Mouse (Mus musculus): ENCODE results near the gene Wfs1.

DNA sequence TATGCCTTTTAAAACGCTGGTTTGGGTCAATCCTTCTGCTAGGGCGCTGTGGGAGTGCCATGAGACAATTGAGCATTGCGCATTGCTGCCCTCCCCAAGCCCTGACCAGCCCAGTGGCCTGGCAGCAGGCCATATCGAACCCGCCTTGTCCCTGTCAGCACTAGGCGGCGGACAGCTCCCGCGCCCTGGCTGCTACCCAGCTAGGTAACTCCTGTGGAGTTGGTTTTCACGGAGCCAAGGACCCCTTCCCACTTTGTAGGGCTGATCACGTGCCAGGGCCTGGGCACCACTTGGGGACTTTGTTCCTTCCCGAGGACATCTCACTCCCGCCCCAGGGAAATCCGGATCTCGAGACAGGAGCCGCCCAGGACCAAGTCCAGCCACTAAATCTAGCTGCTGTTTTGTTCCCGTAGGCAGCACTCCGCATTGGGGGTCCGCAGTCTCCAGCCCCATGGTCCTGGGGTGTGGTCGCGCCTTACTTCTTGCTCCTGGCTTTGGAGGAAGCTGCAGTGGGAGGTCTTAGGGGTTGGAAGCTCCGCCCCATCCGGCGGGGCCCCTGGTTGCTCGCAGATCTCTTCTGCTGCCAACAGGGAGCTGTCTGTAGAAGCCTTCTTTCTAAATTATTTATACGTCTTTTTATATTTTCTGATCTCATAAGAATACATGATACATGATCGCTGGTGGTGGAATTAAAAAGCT, 26.8 kb upstream of the Wfs1 start:
- no peak for TF ChIP-seq CTCF (IDR thresholded peaks at IDR 0.05; ENCODE audit: borderline replicate concordance, control insufficient read depth, extremely low read depth, insufficient read depth, low read length, poor library complexity)
- no peak for TF ChIP-seq POLR2A (IDR thresholded peaks at IDR 0.05; ENCODE audit: control insufficient read depth, extremely low read depth, insufficient read depth, low read length, poor library complexity)
